Mouse (Mus musculus) hindlimb bud, embryonic 11.5 days (tissue): ENCODE data around the gene Cnfn.

Source experiments
- DNase-seq: peaks from one replicate; pipeline ENCODE4 v3.0.0-alpha.2; 2012; ENCODE audit warnings: low read depth, low spot score; ENCODE audit errors: extremely low spot score

Gene Cnfn

DNA sequence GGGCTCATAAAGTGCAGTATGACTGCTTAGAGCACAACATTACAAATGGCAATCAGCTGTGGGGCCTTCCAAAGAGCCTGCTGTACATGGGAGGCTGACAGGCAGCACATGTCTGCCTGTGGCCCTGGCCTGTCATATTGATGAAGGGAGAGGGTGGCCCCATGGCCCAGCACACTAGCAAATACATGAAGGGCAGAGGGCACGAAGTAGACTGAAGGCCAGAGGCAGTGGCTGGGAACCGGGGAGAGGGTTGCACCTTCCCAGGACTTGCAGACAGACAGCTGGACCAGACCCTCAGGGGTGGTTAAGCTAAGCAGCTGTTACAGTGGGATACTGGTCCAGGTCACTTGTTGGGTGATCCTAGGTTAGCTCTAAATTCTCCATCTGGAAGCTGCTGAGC, 21.5 kb upstream of the Cnfn start:
- no peak for DNase-seq

DNA sequence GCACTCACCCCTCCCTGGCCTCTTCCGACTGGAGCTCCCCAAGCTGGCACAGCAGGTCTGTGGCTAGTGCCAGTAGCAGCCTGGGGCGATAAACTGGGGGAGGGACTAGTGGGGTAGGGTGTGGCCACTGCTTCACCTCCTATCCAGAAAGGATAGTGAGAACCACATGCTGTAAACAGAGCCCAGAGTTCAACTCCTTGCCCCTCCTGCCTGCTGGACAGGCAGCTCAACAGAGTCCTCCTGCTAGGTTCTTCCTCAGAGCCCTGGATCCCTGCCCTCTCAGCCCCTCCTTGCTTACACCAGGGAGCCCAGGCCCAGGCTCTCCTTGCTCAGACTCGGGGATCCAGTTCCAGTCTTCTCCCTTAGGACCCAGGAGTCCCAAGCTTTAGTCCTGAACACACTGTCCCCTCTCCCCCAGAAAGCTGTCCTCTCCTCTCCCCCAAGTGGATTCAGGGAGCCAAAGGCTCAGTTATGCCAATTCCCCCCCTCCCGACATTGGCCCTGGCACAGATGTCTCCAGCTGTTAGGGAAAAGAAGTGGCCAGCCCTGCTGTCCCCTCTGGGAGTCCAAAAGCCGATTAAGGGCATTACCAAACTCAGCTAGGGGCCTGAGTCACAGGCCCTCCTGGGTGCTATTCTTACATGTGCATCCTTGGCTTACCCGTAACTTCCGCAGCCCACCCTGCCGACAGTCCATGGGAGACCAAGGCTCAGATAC, 20.7 kb upstream of the Cnfn start:
- DNase-seq, result no peak

DNA sequence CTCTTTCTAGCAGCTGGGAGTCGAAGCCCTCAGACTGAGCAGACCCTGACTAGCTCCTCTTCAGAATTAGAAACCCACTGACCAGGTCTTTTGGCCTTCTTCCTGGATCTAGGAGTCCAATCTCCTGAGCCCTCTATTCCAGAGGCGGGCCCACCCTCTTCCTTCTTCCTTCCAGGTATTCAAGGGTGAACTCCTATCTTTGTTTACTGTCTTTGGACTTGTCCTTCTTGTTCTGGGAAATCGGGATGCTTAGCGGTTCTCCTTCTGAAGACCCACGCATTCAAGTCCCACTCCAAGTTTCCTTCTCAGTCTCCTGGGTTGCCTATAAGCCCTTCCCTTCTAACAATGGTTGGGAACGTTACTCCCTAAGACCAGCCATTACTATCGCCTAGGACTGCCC, 19.4 kb upstream of the Cnfn start:
- DNase-seq, result no peak

DNA sequence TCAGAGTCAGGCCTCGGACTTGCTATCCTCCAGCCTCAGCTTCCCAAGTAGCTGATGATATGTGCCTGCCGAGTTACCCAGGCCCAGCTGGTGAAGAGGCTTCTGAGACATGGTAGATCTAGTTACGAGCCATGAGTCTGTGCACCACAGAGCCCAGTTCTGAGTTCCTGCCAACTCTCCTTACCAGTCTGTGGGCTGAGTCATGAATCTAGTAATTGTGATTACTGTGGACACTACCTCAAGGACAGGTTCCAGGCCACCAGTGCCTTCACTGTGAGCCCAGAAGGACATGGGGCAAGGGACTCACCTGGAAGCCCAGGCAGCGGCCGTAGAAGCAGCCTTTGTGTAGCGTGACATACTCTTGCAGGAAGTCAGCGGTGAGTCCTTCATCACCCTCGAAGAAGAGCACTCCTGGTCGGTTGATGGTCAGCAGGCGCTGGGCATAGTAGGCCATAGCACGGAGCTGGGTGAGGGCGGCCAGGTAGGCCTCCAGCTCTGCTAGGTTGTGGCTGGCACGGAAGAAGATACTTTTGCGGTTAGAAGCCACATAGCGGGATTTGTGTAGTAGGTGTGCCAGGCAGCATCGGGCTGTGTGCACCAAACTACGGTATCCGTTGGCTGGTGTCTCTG, 18.4 kb upstream of the Cnfn start:
- no peak for DNase-seq

DNA sequence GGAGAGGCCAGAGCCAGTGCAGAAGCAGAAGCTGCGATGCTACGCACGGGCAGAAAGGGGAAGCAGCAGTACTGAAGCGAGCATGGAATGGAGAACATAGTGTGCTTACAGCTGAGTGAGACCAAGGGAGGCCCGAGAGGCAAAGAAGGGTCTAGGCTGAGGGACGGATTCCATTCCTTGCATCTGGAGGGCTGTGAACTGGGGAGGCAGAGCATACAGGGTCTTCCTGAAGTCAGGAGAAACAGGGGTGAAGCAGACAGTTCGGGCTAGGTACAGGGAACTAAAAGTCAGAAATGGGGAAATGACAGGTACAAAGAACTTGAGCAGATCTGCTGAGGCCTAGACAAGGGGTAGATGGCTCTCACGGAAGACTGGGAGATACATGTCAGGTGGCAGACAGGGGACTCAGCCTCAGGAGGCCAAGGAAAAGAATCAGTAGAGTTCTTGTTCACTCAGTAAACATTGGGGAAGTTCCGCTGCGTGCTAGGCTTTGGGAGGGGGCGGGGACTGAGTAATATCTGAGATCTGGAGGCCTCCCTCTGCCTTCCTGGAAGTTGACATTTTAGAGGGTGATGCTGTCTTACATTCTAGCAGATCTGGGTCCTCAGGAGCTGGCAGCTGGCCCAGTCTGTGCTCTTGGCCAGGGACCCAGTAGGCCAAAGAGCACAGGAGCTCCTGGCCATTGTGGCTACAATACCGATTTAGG, 16.5 kb upstream of the Cnfn start:
- DNase-seq, result no peak

DNA sequence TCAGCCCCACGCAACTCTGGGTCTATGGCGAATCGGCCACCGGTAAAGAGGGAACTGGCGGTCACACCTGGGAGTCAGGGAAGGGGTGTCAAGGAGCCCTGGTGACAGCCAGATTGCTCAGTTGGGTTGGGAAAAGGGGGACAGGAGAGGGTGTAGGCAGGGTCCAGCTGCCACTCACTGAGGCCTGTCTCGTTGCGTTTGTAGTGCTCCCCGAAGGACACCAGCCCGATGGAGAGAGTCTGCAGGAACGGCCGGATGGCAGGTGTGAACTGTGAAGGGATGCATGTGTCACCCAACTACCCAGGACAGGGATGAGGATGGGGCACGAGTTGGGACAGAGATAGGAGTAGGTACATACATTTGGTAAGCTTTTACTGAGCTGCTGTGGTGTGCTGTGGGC, 15.7 kb upstream of the Cnfn start:
- DNase-seq, result no peak

DNA sequence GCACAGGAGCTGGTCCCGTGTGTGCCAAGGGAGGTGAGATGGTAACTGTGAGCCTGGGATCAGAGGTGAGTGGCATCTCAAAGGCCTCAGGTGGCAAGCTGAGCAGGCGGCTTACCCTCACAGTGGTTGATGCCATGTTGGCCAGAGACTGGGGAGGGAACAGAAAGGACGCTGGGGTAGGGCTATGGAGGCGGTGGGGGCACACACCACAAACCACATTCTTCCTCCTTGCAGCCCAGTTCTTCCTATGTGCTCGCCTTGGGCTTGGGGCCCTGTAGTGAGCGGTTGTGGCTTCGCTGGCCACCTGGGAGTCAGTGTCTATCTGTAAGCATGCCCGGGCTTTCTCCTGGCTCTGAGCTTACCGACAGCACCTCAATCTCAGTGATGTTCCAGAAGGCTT, 15.3 kb upstream of the Cnfn start:
- DNase-seq, result no peak

DNA sequence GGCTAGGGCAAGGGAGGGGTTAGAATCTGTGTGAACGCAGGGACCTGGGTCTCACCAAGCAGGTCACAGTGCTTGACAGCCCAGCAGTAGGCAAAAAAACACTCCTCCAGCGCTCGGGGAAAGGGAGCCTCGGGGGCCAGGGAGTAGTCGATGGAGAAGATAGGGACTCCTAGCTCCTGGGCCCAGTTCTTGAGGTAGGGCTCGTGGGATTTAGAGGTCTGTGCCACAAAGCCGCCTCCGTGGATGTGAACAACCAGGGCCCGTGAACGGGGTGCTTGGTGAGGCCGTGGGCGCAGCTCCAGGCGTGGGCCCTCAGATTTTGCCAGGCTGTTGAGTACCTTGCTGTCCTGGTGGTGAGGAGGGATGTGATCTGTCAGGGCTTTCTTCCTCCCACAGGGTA, 14.8 kb upstream of the Cnfn start:
- no peak for DNase-seq

DNA sequence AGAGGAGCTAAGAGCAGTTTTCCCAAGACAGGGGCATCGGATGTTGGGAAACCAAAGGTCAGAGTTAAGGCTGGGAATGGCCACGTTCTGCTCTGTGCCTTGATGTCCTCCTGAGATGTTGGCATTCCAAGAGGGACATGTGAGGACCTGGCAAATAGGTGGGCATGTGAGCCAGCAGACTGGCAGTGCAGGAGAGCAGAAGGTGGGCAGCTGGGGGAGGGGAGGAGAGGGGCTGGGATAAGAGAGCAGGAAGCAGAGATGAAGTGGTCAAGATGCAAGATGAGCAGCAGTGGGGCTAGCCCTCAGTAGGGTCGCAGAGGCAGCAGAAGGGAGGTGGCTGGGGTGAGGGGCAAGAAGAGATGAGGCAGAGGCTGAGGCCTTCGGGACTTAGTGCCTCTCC, 14.4 kb upstream of the Cnfn start:
- DNase-seq, result no peak

DNA sequence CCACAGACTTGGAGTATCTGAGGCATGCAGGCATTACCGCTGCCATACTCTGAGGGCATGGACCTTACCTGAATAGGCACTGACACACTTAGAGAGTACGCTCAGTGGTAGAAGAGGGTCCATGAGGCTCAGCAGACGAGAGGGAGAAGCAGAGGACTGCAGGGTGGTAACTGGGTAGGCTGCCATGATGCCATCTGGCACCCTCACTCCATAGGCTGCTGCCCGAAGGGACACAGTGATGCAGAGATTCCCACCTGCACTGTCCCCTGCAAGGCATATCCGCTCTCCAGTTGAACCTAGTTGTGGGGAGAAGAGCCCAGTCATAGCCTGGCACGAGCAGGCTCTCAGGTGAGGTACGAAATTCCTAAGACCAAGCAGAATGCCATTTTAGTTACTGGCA, 13.9 kb upstream of the Cnfn start:
- DNase-seq, result no peak

DNA sequence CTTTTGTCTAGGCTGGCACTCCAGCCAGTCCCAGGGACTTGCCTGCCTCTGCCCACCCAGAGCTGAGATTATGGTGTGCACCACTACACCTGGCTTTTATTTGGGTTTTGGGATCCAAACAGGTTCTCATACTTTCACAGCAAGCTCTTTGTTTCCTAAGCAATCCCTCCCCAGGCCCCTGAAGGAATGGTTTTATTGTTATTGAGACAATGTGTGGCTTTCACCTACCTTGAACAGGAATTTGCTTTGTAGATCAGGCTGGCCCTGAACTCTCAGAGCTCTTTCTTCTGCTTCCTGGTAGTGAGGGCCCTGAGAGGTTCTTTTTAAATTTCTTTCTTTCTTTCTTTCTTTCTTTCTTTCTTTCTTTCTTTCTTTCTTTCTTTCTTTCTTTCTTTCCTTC, 13.0 kb upstream of the Cnfn start:
- no peak for DNase-seq

DNA sequence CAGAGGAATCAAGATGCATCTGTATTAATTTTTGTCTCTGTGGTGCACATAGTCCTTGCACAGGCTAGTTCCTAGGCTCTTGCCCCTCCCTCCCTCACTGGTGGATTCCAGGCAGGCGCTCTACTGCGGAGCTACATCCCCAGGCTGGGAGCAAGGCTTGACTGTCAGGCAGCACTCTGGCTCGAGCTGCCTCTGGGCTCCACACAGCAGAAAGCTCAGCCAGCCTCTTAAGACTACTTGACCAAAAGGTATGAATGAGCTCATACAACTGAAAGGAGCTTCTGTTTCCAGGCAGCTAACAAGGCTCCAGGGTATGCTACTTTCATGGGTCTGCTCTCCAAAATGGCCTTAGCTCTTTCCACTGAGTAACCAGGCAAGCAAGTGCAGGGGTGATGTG, 11.8 kb upstream of the Cnfn start:
- no peak for DNase-seq

DNA sequence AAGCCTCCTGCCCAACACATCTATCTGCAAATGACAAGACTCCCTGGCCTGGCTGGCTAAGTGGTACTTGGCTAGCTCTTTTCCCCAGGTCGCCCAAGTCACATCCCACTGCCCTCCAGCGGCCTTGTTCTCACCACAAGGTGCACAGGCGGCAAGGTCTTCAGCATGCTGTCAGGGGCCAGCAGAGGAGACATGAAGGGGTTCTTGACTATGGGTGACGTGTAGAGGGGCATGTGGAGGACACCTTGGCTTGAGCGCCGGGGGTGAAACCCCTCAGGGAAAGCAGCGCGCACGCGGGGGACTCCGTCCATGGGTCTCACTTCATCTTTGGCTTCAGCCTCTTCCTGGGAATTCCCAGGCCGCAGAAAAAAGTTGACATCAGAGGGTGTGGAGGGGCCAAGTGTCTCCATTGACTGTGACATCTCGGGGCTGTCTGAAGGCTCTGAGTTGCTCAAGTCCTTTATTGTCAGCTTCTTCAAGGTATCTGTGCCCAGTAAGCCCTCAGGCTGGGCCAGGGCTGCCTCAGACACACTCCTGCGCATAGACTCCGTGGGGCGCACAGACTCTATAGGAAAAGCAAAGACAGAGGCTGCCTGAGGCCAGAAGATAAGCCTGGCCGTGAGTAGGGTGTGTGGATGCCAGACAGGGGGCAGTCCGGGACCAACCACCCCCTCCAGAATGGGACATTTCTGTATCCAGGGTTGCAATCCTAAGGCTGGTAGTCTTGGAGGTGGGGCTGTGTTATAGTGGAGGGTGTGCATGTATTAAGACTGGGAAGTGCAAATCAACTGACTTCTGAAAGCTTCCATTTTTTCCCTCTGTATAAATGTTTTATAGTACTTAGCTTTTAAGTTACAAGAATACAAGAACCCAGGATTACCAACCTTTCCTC, 11.1 kb upstream of the Cnfn start:
- DNase-seq, result no peak

DNA sequence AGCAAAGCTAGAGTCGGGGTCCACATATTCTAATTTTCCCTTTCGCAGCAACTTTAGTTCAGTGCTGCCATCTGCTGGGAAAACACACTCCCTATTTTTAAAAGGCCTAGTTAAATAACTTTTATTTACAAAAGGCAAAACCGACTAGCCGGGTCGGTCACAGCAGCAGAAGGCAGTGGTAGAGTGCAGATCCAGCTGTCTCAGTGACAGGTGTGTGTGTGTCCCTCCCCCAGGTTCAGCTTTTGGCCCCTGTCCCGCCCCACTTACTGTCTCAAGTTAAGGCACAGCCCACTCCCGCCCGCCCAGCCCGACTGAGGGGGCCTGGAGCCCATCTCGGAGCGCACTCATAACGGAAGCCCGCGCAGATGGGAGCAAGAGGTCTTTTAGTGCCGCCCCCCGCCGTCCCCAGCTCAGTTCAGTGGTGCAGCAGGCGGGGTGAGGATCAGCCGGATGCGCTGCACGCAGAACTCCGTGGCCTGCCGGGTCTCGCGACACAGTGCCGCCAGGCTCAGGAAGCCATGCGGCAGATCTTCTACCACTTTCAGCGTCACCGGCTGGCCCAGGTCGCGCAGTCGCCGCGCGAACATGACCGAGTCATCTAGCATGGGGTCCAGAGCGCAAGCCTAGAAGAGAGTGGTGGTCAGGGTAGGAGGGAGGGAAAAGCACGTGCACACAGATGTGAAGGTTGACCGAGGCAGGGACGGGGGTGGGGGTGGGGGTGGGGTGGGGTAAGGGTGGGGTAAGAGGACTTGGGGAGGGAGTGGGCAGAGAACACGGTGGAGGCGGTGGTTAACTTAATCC, 10.2 kb upstream of the Cnfn start:
- DNase-seq, result no peak

DNA sequence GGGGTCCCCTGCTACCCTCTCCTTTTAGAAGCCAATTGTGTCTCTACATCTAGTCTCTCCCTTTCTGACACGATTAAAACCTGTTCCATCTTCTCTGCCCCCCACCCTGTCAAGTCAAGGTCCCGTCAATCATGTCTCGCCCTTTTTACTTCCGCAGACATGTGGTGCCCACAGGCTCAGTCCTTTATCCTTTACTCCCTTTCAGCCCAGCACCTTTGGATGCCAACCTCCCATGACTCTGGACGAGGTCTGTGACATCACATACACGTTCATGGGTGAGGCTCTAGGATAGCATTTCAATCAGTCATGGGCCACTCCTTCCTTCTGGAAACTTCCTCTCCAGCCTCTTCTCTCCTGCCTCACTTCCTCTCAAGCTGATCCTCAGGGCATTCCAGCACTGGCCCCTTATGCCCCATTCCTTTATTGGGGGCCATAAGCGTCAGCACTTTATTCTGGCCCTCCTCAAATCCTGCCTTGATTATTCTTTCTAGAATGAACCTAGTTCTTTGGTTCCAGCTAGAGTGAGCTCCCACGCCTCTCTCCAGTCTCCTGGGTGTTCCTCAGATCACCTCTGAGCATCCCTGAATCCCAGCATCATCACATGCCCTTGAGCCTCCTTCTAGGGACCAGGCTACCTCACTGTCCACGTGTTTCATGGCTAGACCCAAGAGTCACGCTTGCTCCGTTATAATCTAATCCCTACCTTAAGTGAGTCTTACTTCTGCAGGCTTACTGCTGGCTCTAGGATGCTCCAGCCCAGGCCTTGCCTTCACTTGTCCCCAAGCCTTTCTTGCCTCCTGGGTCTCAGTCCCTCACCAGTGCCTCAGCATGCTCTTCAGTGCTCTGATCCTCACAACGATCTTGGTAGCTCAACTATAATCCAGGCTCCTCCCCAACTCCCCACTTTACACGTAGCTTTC, 8.9 kb upstream of the Cnfn start:
- DNase-seq, result no peak

DNA sequence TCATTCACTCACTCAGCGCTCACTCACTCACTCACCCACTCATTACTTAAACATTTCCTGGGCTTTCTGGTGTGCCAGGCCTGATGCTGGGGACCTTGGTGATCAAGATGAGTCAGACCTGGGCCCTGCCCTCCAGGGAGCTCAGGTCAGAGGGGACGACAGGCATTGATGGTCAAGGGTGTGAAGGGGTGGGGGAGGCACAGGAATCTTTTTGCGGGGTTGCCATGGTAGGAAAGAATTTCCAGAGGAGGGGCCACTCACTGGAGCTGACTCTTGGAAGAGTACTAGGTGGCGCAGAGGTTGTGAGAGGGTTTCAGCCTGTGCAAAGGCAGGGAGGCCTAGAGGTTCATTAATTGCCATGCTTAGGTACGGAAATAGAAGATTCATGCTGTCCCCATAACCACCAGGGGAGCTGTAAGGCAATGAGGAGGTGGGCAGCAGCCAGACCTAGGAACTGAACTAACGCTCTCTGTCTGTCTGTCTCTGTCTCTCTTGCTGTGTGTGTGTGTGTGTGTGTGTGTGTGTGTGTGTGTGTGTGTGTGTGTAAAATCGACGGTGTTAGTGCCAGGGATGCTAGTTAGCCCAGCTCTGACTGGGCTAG, 7.7 kb upstream of the Cnfn start:
- no peak for DNase-seq

DNA sequence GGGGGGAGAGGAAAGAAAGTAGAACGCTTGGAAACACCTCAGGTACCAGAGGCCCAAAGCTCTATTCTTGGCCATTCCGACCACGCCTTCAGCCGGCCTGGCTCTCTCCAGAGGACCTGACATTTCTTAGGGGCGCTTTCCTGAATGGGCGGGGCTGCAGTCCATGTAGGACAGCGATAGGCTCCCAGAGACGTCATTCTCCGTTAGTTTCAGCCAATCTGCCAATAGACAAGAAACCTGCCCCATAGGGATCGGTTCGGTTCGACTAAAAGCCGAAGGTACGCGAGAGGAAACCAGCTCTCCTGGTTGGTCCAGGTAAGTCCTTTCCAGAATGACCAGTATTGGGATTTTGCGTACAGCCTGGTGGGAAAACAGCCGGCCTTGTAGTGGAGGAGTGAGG, 7.0 kb upstream of the Cnfn start:
- DNase-seq, result no peak

DNA sequence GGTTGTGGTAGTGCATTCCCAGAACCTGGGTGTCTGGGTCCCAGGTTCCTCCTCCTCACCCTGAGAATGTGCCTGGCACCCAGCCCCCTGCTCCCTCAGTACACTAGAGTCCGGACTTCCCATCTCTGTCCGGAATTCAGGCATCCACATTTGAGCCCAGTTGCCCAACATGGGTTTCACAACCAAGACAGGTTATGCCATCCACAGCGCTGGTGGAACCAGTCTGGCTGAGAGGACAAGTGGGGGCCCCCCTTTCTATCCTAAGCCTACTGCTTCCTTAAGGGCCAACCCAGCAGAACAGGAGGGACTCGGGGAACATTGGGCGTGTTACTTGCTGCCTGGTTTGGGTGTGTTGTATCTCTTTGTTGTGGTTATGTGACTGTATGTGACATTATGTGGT, 2.9 kb upstream of the Cnfn start:
- no peak for DNase-seq

DNA sequence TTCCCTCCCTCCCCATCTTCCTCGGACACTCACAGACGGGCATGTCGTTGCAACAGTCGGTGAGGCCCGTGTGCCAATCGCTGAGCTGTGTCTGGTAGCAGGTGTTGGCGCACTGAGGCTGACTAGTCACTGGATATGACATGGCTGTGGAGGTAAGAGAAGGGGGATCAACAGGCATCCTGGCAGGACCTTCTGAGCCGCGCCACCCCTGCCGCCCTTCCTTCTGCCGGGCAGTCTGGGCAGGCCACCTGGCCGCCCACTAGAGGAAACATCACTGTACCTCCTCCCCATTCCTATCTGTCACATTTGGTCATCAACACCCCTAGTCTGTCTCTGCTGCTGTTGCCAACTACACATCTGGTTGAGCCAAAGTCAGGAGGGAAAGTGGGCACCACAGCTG, 1.2 kb downstream of the Cnfn start:
- no peak for DNase-seq
